Mouse (Mus musculus) MEL (cell line): ENCODE measurements around the gene Pcnt.
A peak's percentile ranks its signal among the peaks of the same experiment; 100 is the strongest.

ENCODE experiments used
- CHD1 ChIP-seq: IDR thresholded peaks from 2 replicates; pipeline ENCODE4 v1.6.1; 2012; ENCODE audit warnings: low read depth, mild to moderate bottlenecking, inconsistent platforms, low read length, improper control_type of control experiment
- CHD2 ChIP-seq: IDR thresholded peaks from 2 replicates; pipeline ENCODE4 v1.6.1; 2011; ENCODE audit warnings: low read length, improper control_type of control experiment
- CTCF ChIP-seq, 3 experiments: IDR thresholded peaks in 2 of 3; conservative IDR thresholded peaks in 1 of 3; 2 replicates each; pipeline ENCODE4 v1.5.1; 2011 to 2012; ENCODE audit warnings: low read length in 3 of 3, low read depth in 2 of 3, mild to moderate bottlenecking in 2 of 3, improper control_type of control experiment in 1 of 3, inconsistent platforms in 1 of 3, mixed read lengths in 1 of 3, moderate library complexity in 1 of 3; ENCODE audit not compliant: control insufficient read depth in 1 of 3, insufficient read depth in 1 of 3, poor library complexity in 1 of 3, severe bottlenecking in 1 of 3
- ELF1 ChIP-seq: IDR thresholded peaks from 2 replicates; pipeline ENCODE4 v1.6.1; 2014; ENCODE audit warnings: low read depth, mild to moderate bottlenecking, inconsistent platforms, low read length, improper control_type of control experiment, moderate library complexity
- EP300 ChIP-seq, 2 experiments: IDR thresholded peaks; 2 replicates each; pipeline ENCODE4 v1.6.1; 2011; ENCODE audit warnings: improper control_type of control experiment in 2 of 2, low read length in 2 of 2, low read depth in 1 of 2, mild to moderate bottlenecking in 1 of 2
- MAZ ChIP-seq: IDR thresholded peaks from 2 replicates; pipeline ENCODE4 v1.6.1; 2012; ENCODE audit warnings: low read depth, mild to moderate bottlenecking, inconsistent platforms, low read length, improper control_type of control experiment
- POLR2A ChIP-seq, 2 experiments: IDR thresholded peaks; 2 replicates each; pipeline ENCODE4 v1.6.1; 2011 to 2012; ENCODE audit warnings: low read length in 2 of 2, mild to moderate bottlenecking in 2 of 2, control low read depth in 1 of 2, improper control_type of control experiment in 1 of 2, low read depth in 1 of 2, moderate library complexity in 1 of 2; ENCODE audit not compliant: control insufficient read depth in 1 of 2, insufficient read depth in 1 of 2, poor library complexity in 1 of 2
- SMC3 ChIP-seq: IDR thresholded peaks from 2 replicates; pipeline ENCODE4 v1.6.1; 2011; ENCODE audit warnings: low read depth, low read length, improper control_type of control experiment
- TCF12 ChIP-seq: IDR thresholded peaks from 2 replicates; pipeline ENCODE4 v1.6.1; 2014; ENCODE audit warnings: low read depth, mild to moderate bottlenecking, inconsistent platforms, low read length, improper control_type of control experiment, moderate library complexity
- ZC3H11A ChIP-seq: IDR thresholded peaks from 2 replicates; pipeline ENCODE4 v1.6.1; 2012; ENCODE audit warnings: low read depth, mild to moderate bottlenecking, inconsistent platforms, low read length, improper control_type of control experiment
- ZKSCAN1 ChIP-seq: IDR thresholded peaks from 2 replicates; pipeline ENCODE4 v1.6.1; 2012; ENCODE audit warnings: low read depth, mild to moderate bottlenecking, inconsistent platforms, low read length, improper control_type of control experiment, moderate library complexity

GRCm38 (mm10) chr10:76346043-76346491 is 96.5 kb downstream of the Pcnt start:
- TF ChIP-seq CHD1 (no peak), ZKSCAN1 (no peak), MAZ (no peak), ZC3H11A (no peak), CTCF (IDR thresholded peaks at IDR 0.05 in 2 of 3, conservative IDR thresholded peaks at IDR 0.05 in 1 of 3; ENCODE audit: control insufficient read depth in 1 of 3, insufficient read depth in 1 of 3, low read depth in 2 of 3, low read length in 3 of 3, poor library complexity in 1 of 3, severe bottlenecking in 1 of 3) (no peak), CHD2 (no peak), SMC3 (no peak), POLR2A (IDR thresholded peaks at IDR 0.05; ENCODE audit: control insufficient read depth in 1 of 2, insufficient read depth in 1 of 2, low read depth in 1 of 2, low read length in 2 of 2, poor library complexity in 1 of 2) (no peak), ELF1 (no peak), EP300 (IDR thresholded peaks at IDR 0.05; ENCODE audit: low read depth in 1 of 2, low read length in 2 of 2) (no peak), TCF12 (0 out of 2 replicates have a peak, but pooled peaks have one; percentile 13)
